Mouse (Mus musculus): Measurements from ENCODE around the gene Mymx. TPM values are rescaled to one million over a fixed set of nuclear protein-coding genes. Genes with fewer than 3 reads are reported as not detected.

Mymx gene
- total and polyA plus RNA-seq, 3 experiments, result not detected

GRCm38 (mm10) chr17:45641981-45642380, 40.1 kb upstream of the Mymx start:
- H3K36me3 ChIP-seq (replicated peaks in 1 of 2; ENCODE audit: control insufficient read depth in 1 of 2, insufficient read depth in 1 of 2, low read length in 1 of 2), result no peaks in the 10 kb centered on the region
- H3K27ac ChIP-seq (ENCODE audit: insufficient read depth, low read depth), result no peak overlapping the region
- in situ Hi-C loops (cut with MboI; ENCODE audit: low pct_ligation_motif_present, low pct_unique_long_range_greater_than_20kb, low sequenced_read_pairs), result no loop called here
- dilution Hi-C loops (cut with MboI; ENCODE audit: extremely low pct_ligation_motif_present, extremely low pct_unique_long_range_greater_than_20kb, low sequenced_read_pairs), result no loop called here
- no peak for DNase-seq (ENCODE audit: extremely low read depth)
- peaks cover 4 to 11% of the 10 kb centered on the region in 2 experiments for H3K4me1 ChIP-seq (ENCODE audit: control insufficient read depth in 1 of 2, insufficient read depth in 2 of 2)
- H3K4me3 ChIP-seq (replicated peaks in 1 of 3; ENCODE audit: low read depth in 2 of 3, low read length in 2 of 3, poor library complexity in 1 of 3), result no peak overlapping the region
- TF ChIP-seq EP300 (IDR thresholded peaks at IDR 0.05; ENCODE audit: low read length) (no peak), ZNF384 (IDR thresholded peaks at IDR 0.05; ENCODE audit: low read depth, low read length) (peak; percentile 72)
- H3K4me2 ChIP-seq (ENCODE audit: insufficient read depth, low read depth, poor library complexity, severe bottlenecking), result peak overlapping the region; percentile 46
- no peak overlapping the region for H3K9ac ChIP-seq (ENCODE audit: insufficient read depth, low read depth)
- peaks cover 4% of the 10 kb centered on the region for H3K9me3 ChIP-seq (replicated peaks; ENCODE audit: low read length)
- H3K79me2 ChIP-seq (replicated peaks; ENCODE audit: control insufficient read depth, extremely low read depth, insufficient read depth, poor library complexity, severe bottlenecking), result no peaks in the 10 kb centered on the region
- H3K27me3 ChIP-seq (replicated peaks), result peaks cover 3% of the 10 kb centered on the region

GRCm38 (mm10) chr17:45638596-45639295, 36.8 kb upstream of the Mymx start:
- Histone ChIP-seq H3K4me2 (ENCODE audit: insufficient read depth, low read depth, poor library complexity, severe bottlenecking) (no peak overlapping the region), H3K79me2 (replicated peaks; ENCODE audit: control insufficient read depth, extremely low read depth, insufficient read depth, poor library complexity, severe bottlenecking) (no peaks in the 10 kb centered on the region), H3K4me1 (ENCODE audit: control insufficient read depth in 1 of 2, insufficient read depth in 2 of 2) (peaks cover 4 to 11% of the 10 kb centered on the region in 2 experiments), H3K27ac (ENCODE audit: insufficient read depth, low read depth) (no peak overlapping the region), H3K4me3 (replicated peaks in 1 of 3; ENCODE audit: low read depth in 2 of 3, low read length in 2 of 3, poor library complexity in 1 of 3) (no peak overlapping the region), H3K9me3 (replicated peaks; ENCODE audit: low read length) (no peaks in the 10 kb centered on the region), H3K9ac (ENCODE audit: insufficient read depth, low read depth) (no peak overlapping the region), H3K36me3 (replicated peaks in 1 of 2; ENCODE audit: control insufficient read depth in 1 of 2, insufficient read depth in 1 of 2, low read length in 1 of 2) (no peaks in the 10 kb centered on the region), H3K27me3 (replicated peaks) (peaks cover 3% of the 10 kb centered on the region)
- no peak for DNase-seq (ENCODE audit: extremely low read depth)
- TF ChIP-seq IRF4 (IDR thresholded peaks at IDR 0.05; ENCODE audit: low read depth, low read length) (no peak), EP300 (IDR thresholded peaks at IDR 0.05; ENCODE audit: low read length) (no peak)
- in situ Hi-C loops (cut with MboI; ENCODE audit: low pct_ligation_motif_present, low pct_unique_long_range_greater_than_20kb, low sequenced_read_pairs), result no loop called here
- dilution Hi-C loops (cut with MboI; ENCODE audit: extremely low pct_ligation_motif_present, extremely low pct_unique_long_range_greater_than_20kb, low sequenced_read_pairs), result no loop called here

- H3K27me3 ChIP-seq (replicated peaks), result peaks cover 3% of the 10 kb centered on the region
- dilution Hi-C loops (cut with MboI; ENCODE audit: extremely low pct_ligation_motif_present, extremely low pct_unique_long_range_greater_than_20kb, low sequenced_read_pairs) (no loop called here), in situ Hi-C loops (cut with MboI; ENCODE audit: low pct_ligation_motif_present, low pct_unique_long_range_greater_than_20kb, low sequenced_read_pairs) (no loop called here)
- H3K9ac ChIP-seq (ENCODE audit: insufficient read depth, low read depth), result no peak overlapping the region
- no peak overlapping the region for H3K4me3 ChIP-seq (replicated peaks in 1 of 3; ENCODE audit: low read depth in 2 of 3, low read length in 2 of 3, poor library complexity in 1 of 3)
- no peak overlapping the region for H3K4me2 ChIP-seq (ENCODE audit: insufficient read depth, low read depth, poor library complexity, severe bottlenecking)
- no peaks in the 10 kb centered on the region for H3K9me3 ChIP-seq (replicated peaks; ENCODE audit: low read length)
- no peak for TF ChIP-seq MEF2A (IDR thresholded peaks at IDR 0.05; ENCODE audit: borderline replicate concordance, low read depth, low read length)
- TF ChIP-seq MAFK (IDR thresholded peaks at IDR 0.05; ENCODE audit: insufficient replicate concordance, low read length), result no peak
- TF ChIP-seq POLR2A (IDR thresholded peaks at IDR 0.05; ENCODE audit: low read depth, low read length), result no peak
- no peak for TF ChIP-seq IRF4 (IDR thresholded peaks at IDR 0.05; ENCODE audit: low read depth, low read length)
- TF ChIP-seq MYC (IDR thresholded peaks at IDR 0.05; ENCODE audit: low read depth, low read length), result no peak
- no peak for TF ChIP-seq ZC3H11A (IDR thresholded peaks at IDR 0.05; ENCODE audit: low read depth, low read length)
- H3K27ac ChIP-seq (ENCODE audit: insufficient read depth, low read depth), result no peak overlapping the region
- H3K4me1 ChIP-seq (ENCODE audit: control insufficient read depth in 1 of 2, insufficient read depth in 2 of 2), result peaks cover 14 to 39% of the 10 kb centered on the region in 2 experiments
- no peaks in the 10 kb centered on the region for H3K36me3 ChIP-seq (replicated peaks in 1 of 2; ENCODE audit: control insufficient read depth in 1 of 2, insufficient read depth in 1 of 2, low read length in 1 of 2)
- no peak for DNase-seq (ENCODE audit: extremely low read depth)
- no peaks in the 10 kb centered on the region for H3K79me2 ChIP-seq (replicated peaks; ENCODE audit: control insufficient read depth, extremely low read depth, insufficient read depth, poor library complexity, severe bottlenecking)
These were observed 32.1 kb upstream of the Mymx start for GRCm38 (mm10) chr17:45634033-45634432.

Measured in CH12.LX (cell line).